Mouse (Mus musculus): ENCODE measurements around the gene Lgals4. TPM values are rescaled to one million over a fixed set of nuclear protein-coding genes. Genes with fewer than 3 reads are reported as not detected.

Lgals4 gene
- polyA plus RNA-seq (2015; fragmentation: Nextera tagmentation; extraction: Ambion mirVana) = 10.8 and 10.9 TPM in 2 replicates

DNA sequence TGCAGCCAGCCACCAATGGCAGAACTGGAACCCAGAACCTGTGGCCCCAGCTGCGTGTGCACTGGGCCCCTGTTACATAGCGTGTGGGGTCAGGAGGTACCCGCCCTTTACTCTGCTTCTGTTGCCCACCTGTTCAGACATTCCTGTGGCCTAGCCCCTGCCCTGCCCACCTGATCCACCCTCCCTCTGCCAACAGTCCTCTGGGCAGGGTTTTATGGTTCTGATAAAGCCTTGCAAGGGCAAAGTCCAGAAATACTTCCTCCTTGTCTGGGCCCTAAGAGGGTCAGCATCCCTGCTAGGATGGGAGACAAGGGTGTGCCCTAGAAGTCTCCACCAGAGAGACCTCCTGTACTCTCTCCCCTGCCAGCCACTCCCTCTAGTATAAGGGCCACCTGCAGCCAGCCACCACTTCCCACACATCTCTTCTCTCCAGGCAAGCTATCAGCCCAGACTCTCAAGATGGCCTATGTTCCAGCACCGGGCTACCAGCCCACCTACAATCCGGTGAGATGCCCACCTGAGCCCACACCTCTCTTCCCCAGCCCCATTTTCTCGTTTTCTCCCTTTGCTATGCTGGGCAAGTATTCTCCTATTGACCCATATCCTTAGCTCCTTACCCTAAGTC lies at the start of gene Lgals4:
Gene Lgals4, plus strand, starts transcription at position 132 of the 625 bp plus-strand sequence.
- DNase-seq (ENCODE audit: low spot score) (no peak), ATAC-seq (replicated peaks; ENCODE audit: low FRiP score, low read depth) (no peak)
- WGBS = 78% methylated on average over 6 of the region's 6 CpGs
- no peak within 1 kb of the TSS for H3K9ac ChIP-seq (ENCODE audit: low read depth, low read length)
- H3K4me3 ChIP-seq (replicated peaks; ENCODE audit: low read depth, low read length) = no peak within 1 kb of the TSS
- H3K4me2 ChIP-seq (ENCODE audit: low read length) = no peak within 1 kb of the TSS
- no peaks in the 10 kb centered on the region for H3K4me1 ChIP-seq (replicated peaks; ENCODE audit: insufficient read depth, low read length)
- peaks cover 21% of the 10 kb centered on the region for H3K36me3 ChIP-seq (ENCODE audit: insufficient read depth, low read length)
- no peak within 1 kb of the TSS for H3K27ac ChIP-seq
- H3K9me3 ChIP-seq (replicated peaks; ENCODE audit: low read length) = no peaks in the 10 kb centered on the region
- no peak for TF ChIP-seq CTCF (IDR thresholded peaks at IDR 0.05; ENCODE audit: low read depth)
- H3K27me3 ChIP-seq (ENCODE audit: insufficient read depth, low read length) = no peaks in the 10 kb centered on the region

DNA sequence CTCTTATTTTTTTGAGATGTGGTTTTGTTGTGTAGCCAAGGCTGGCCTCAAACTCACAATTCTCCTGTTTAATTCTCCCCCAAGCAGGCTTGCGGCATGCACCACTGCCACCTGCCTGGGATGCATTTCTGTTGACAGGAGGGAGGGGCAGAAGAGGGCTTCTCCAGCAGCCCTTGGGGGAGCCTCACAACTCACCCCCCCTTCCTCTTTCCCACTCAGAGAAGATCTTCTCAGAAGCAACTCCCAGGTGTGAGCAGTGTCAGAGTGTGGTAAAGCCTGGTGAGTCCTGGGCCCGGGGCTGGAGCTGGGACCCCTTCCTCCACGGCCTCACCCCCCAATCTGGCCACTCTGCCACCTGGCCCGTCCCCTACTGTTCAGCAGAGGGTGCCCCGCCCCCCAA lies 48.5 kb upstream of the Lgals4 start:
- WGBS = 79% methylated on average over 5 of the region's 5 CpGs
- DNase-seq (ENCODE audit: low spot score) (no peak), ATAC-seq (replicated peaks; ENCODE audit: low FRiP score, low read depth) (no peak)
- no peak overlapping the region for H3K4me3 ChIP-seq (replicated peaks; ENCODE audit: low read depth, low read length)
- H3K9me3 ChIP-seq (replicated peaks; ENCODE audit: low read length) = no peaks in the 10 kb centered on the region
- TF ChIP-seq CTCF (IDR thresholded peaks at IDR 0.05; ENCODE audit: low read depth) = no peak
- no peak overlapping the region for H3K27ac ChIP-seq
- no peak overlapping the region for H3K4me2 ChIP-seq (ENCODE audit: low read length)
- H3K27me3 ChIP-seq (ENCODE audit: insufficient read depth, low read length) = no peaks in the 10 kb centered on the region
- peaks cover 6% of the 10 kb centered on the region; the same call in 1 of the 2 replicates for H3K4me1 ChIP-seq (replicated peaks; ENCODE audit: insufficient read depth, low read length)
- H3K36me3 ChIP-seq (ENCODE audit: insufficient read depth, low read length) = no peaks in the 10 kb centered on the region
- no peak overlapping the region for H3K9ac ChIP-seq (ENCODE audit: low read depth, low read length)

DNA sequence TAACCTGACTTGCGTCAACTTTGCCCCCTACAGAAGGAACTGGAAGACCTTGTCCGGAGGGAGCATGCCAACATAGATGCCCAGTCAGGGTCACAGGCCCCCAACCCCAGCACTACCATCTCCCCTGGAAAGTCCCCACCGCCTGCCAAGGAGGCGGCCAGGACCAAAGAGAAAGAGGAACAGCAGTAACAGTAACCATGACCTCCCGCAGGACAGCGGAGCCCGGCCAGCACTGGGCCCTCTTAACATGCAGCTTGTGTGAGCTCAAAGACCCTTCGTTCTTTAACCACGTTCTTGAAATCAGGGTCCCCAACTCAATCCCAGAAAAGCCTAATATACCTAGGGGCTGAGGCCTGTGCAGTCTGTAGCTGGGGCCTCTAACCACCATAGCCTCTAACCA lies 45.8 kb upstream of the Lgals4 start:
- Histone ChIP-seq H3K27me3 (ENCODE audit: insufficient read depth, low read length) (no peaks in the 10 kb centered on the region), H3K4me2 (ENCODE audit: low read length) (no peak overlapping the region)
- 94% methylated on average over 9 of the region's 9 CpGs for WGBS

DNA sequence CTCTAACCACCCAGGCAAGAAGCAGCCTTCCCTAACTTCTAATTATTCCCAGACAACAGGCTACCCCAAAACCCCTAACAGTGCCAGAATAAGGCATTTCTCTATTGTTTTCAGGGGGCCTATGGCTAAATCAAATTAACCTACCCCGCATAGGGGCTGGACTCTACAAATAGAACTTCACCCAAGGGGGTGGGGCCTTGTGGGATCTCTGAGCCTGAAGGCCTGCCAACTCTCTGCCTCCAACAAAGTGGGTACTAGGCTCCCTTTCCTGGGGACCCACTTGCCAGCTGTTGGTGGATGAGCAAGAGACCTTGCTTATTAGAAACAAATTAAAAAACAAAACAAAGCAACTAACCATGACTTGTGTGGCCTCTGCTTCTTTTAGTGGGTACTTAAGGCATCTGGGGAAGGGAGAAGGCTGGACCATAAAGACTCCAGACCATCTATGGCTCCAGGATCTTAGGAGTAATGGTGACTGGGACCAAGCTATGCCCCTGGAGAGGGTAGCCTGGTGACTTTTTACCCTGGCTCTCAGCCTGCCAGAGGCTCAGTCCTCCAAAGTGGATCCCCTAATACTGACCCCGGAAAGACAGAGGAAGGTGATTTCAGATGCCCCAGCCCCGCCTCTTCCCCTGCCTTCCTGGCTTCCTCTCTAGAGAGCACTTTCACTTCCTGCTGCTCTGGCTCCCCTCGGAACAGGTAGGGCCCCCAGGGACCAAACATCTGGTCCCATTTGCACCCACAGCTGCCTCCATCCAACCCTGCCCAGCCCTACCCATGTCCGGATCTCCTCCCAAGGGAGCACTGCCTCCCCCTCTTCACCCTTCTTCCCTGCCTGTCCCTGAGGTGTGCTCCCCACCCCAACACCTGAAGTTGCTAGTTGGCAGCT lies 45.1 kb upstream of the Lgals4 start, which contains the start of gene Rinl:
Gene Rinl, plus strand, starts transcription at position 663 of the 889 bp plus-strand sequence.
- H3K27ac ChIP-seq = peak within 1 kb of the TSS; percentile 31
- no peak for TF ChIP-seq CTCF (IDR thresholded peaks at IDR 0.05; ENCODE audit: low read depth)
- H3K27me3 ChIP-seq (ENCODE audit: insufficient read depth, low read length) = no peaks in the 10 kb centered on the region
- H3K4me3 ChIP-seq (replicated peaks; ENCODE audit: low read depth, low read length) = no peak within 1 kb of the TSS
- peaks cover 6% of the 10 kb centered on the region; the same call in 1 of the 2 replicates for H3K4me1 ChIP-seq (replicated peaks; ENCODE audit: insufficient read depth, low read length)
- no peak within 1 kb of the TSS for H3K9ac ChIP-seq (ENCODE audit: low read depth, low read length)
- WGBS = 67% methylated on average over 4 of the region's 5 CpGs
- DNase-seq (ENCODE audit: low spot score) (no peak), ATAC-seq (replicated peaks; ENCODE audit: low FRiP score, low read depth) (no peak)
- H3K9me3 ChIP-seq (replicated peaks; ENCODE audit: low read length) = no peaks in the 10 kb centered on the region
- H3K4me2 ChIP-seq (ENCODE audit: low read length) = no peak within 1 kb of the TSS
- H3K36me3 ChIP-seq (ENCODE audit: insufficient read depth, low read length) = no peaks in the 10 kb centered on the region

More for the DNA sequence above, 45.8 kb upstream of the Lgals4 start:
- DNase-seq (ENCODE audit: low spot score) = no peak
- no peak overlapping the region for H3K4me3 ChIP-seq (replicated peaks; ENCODE audit: low read depth, low read length)
- H3K4me1 ChIP-seq (replicated peaks; ENCODE audit: insufficient read depth, low read length) = peaks cover 6% of the 10 kb centered on the region; the same call in 1 of the 2 replicates
- no peak overlapping the region for H3K27ac ChIP-seq
- no peak for TF ChIP-seq CTCF (IDR thresholded peaks at IDR 0.05; ENCODE audit: low read depth)
- no peak for ATAC-seq (replicated peaks; ENCODE audit: low FRiP score, low read depth)
- no peaks in the 10 kb centered on the region for H3K9me3 ChIP-seq (replicated peaks; ENCODE audit: low read length)
- H3K36me3 ChIP-seq (ENCODE audit: insufficient read depth, low read length) = no peaks in the 10 kb centered on the region
- H3K9ac ChIP-seq (ENCODE audit: low read depth, low read length) = no peak overlapping the region

DNA sequence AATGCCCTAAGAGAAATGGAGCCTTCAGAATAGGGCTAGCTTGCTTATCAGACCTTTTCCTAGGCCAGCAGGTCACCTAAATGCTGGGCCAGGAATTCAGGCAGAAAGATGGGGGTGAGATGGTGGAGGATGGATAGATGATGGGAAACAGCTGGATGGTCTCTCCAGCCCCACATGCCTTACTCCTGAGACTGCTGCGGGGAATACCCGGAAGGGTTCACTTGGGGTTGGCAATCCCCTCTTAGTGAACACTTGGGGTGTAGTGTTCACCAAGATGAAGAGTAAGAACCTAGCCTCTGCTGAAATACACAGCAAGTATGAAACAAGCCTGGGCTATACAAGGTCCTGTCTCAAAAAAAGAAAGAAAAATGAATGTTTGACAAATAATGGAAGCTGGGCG lies 44.4 kb upstream of the Lgals4 start:
- no peaks in the 10 kb centered on the region for H3K9me3 ChIP-seq (replicated peaks; ENCODE audit: low read length)
- whole genome bisulfite sequencing = 46% methylated on average over 3 of the region's 3 CpGs

DNA sequence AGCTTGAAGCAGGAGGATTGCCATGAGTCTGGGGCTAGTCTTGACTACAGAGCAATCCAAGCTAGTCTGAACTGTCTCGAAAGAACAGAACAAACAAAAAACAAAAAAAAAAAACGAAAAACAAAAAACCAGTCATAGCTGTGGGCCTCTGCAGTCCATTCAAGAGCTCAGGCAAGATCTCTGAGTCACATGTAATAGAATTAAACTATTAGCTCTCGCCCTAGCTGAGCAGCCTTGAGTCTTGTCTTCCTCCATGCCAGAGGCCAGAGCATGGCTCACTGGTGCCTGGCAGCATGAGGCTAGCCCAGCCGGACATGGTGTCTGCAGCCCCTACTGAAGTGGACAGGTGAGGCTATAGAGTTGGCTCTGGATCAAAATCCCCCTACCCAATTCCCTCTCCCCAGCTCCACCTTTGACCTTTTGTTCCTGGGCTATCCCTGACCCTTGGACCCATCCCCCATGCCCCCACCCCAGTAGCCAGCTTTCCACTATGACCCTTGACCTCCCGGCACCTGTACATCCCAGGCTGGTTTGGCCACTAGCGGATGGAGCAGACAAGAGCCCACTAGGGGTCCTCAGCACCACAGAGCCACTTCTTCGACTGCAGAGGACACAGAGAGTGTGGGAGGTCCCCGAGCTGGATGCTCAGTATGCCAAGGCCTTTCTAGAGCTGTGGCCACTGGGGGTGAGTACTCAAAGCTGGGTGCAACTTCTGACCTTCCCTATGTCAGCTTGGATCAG lies 43.4 kb upstream of the Lgals4 start:
- H3K27ac ChIP-seq = peak overlapping the region; percentile 19; the same call in 1 of the 2 replicates
- WGBS = 52% methylated on average over 8 of the region's 8 CpGs
- ATAC-seq (replicated peaks; ENCODE audit: low FRiP score, low read depth) (0 out of 2 replicates have a peak, but pooled peaks have one; percentile 38), DNase-seq (ENCODE audit: low spot score) (peak; percentile 61)
- H3K4me2 ChIP-seq (ENCODE audit: low read length) = no peak overlapping the region
- H3K36me3 ChIP-seq (ENCODE audit: insufficient read depth, low read length) = no peaks in the 10 kb centered on the region
- H3K4me1 ChIP-seq (replicated peaks; ENCODE audit: insufficient read depth, low read length) = peaks cover 6% of the 10 kb centered on the region; the same call in 1 of the 2 replicates
- no peaks in the 10 kb centered on the region for H3K9me3 ChIP-seq (replicated peaks; ENCODE audit: low read length)
- H3K4me3 ChIP-seq (replicated peaks; ENCODE audit: low read depth, low read length) = no peak overlapping the region
- peak; percentile 69 for TF ChIP-seq CTCF (IDR thresholded peaks at IDR 0.05; ENCODE audit: low read depth)
- H3K9ac ChIP-seq (ENCODE audit: low read depth, low read length) = no peak overlapping the region
- no peaks in the 10 kb centered on the region for H3K27me3 ChIP-seq (ENCODE audit: insufficient read depth, low read length)

More for the DNA sequence above, 44.4 kb upstream of the Lgals4 start:
- no peak overlapping the region for H3K9ac ChIP-seq (ENCODE audit: low read depth, low read length)
- TF ChIP-seq CTCF (IDR thresholded peaks at IDR 0.05; ENCODE audit: low read depth) = no peak
- DNase-seq (ENCODE audit: low spot score) (no peak), ATAC-seq (replicated peaks; ENCODE audit: low FRiP score, low read depth) (no peak)
- H3K4me2 ChIP-seq (ENCODE audit: low read length) = no peak overlapping the region
- H3K27me3 ChIP-seq (ENCODE audit: insufficient read depth, low read length) = no peaks in the 10 kb centered on the region
- H3K36me3 ChIP-seq (ENCODE audit: insufficient read depth, low read length) = no peaks in the 10 kb centered on the region
- no peak overlapping the region for H3K4me3 ChIP-seq (replicated peaks; ENCODE audit: low read depth, low read length)
- H3K4me1 ChIP-seq (replicated peaks; ENCODE audit: insufficient read depth, low read length) = peaks cover 6% of the 10 kb centered on the region; the same call in 1 of the 2 replicates
- H3K27ac ChIP-seq = peak overlapping the region; percentile 31; the same call in 1 of the 2 replicates

Data from kidney, postnatal 0 days (tissue).